Mouse (Mus musculus) adrenal gland, adult 2 months (tissue): ENCODE measurements around the gene Mxd4. TPM values are rescaled to one million over a fixed set of nuclear protein-coding genes. Genes with fewer than 3 reads are reported as not detected.

Experiments used
- DNase-seq: peaks from one replicate; pipeline ENCODE4 v3.0.0; 2021
- polyA plus RNA-seq: library from polyadenylated mRNA; depleted of rRNA; stranded (reverse); fragments of >200 nt; gene quantifications from 2 replicates; pipeline ENCODE4 v1.2.3, GENCODE M21; 2012; rRNA removed
- total RNA-seq, 2 experiments: library from RNA; stranded (reverse); gene quantifications; 2 replicates each; pipeline ENCODE4 v1.2.3; 2021

Mxd4 gene
- total and polyA plus RNA-seq, 3 experiments: 100 to 260 (median 125) TPM

GRCm38 (mm10) chr5:34168950-34169891, 18.3 kb downstream of the Mxd4 start, which contains the start of the genes Poln and Haus3:
TSS of gene Poln (minus strand) at chr5:34169448.
TSS of gene Haus3 (minus strand) at chr5:34169527.
- DNase-seq: peak; percentile 99

- no peak for DNase-seq
Observed at GRCm38 (mm10) chr5:34167857-34168256, 19.7 kb downstream of the Mxd4 start.

- no peak for DNase-seq
Observed at GRCm38 (mm10) chr5:34165793-34166192, 21.7 kb downstream of the Mxd4 start.

GRCm38 (mm10) chr5:34148476-34148875, 39.0 kb downstream of the Mxd4 start:
- no peak for DNase-seq

- DNase-seq: no peak
Observed at GRCm38 (mm10) chr5:34147554-34147953, 40.0 kb downstream of the Mxd4 start.

- peak; percentile 35 for DNase-seq
Observed at GRCm38 (mm10) chr5:34139751-34140150, 47.8 kb downstream of the Mxd4 start.

GRCm38 (mm10) chr5:34132731-34133130, 54.8 kb downstream of the Mxd4 start:
- no peak for DNase-seq

- DNase-seq: no peak
Observed at GRCm38 (mm10) chr5:34124131-34124530, 63.4 kb downstream of the Mxd4 start.

Other genes starting within 250 kb of the Mxd4 start
- gene Gm1673, start 204.3 kb downstream of the Mxd4 start, total RNA-seq: 10 to 100 TPM; 15.7 to 36.8 TPM
- 219 and 360 TPM in 2 replicates for gene Gm1673, start 204.3 kb downstream of the Mxd4 start, polyA plus RNA-seq
- gene Nat8l, start 191.7 kb downstream of the Mxd4 start, total RNA-seq: 10 to 100 TPM; 23.5 to 29.0 TPM
- gene Nat8l, start 191.7 kb downstream of the Mxd4 start, polyA plus RNA-seq: 32.6 and 55.5 TPM in 2 replicates
- gene Poln, start 18.3 kb downstream of the Mxd4 start, total RNA-seq: 10 to 100 TPM in 1 of 2 experiments, 1 to 10 TPM in 1; 7.0 to 12.3 TPM
- gene Poln, start 18.3 kb downstream of the Mxd4 start, polyA plus RNA-seq: 3.2 and 3.9 TPM in 2 replicates
- gene Haus3, start 18.2 kb downstream of the Mxd4 start, total RNA-seq: 1 to 10 TPM; 7.2 to 8.4 TPM
- gene Haus3, start 18.2 kb downstream of the Mxd4 start, polyA plus RNA-seq: 0.11 and 0.33 TPM in 2 replicates
- gene Zfyve28, start 100.7 kb upstream of the Mxd4 start, total RNA-seq: under 1 TPM; 0.40 to 0.90 TPM
- 1.6 and 3.8 TPM in 2 replicates for gene Zfyve28, start 100.7 kb upstream of the Mxd4 start, polyA plus RNA-seq
- not detected for gene Cfap99, start 100.9 kb upstream of the Mxd4 start, total RNA-seq
- not detected in 2 replicates for gene Cfap99, start 100.9 kb upstream of the Mxd4 start, polyA plus RNA-seq
- 100 to 1,000 TPM in 1 of 2 experiments, 10 to 100 TPM in 1; 88.6 to 107 TPM for gene Rnf4, start 148.6 kb upstream of the Mxd4 start, total RNA-seq
- 25.7 and 29.2 TPM in 2 replicates for gene Rnf4, start 148.6 kb upstream of the Mxd4 start, polyA plus RNA-seq
- 10 to 100 TPM; 24.5 to 36.6 TPM for gene Fam193a, start 182.2 kb upstream of the Mxd4 start, total RNA-seq
- gene Fam193a, start 182.2 kb upstream of the Mxd4 start, polyA plus RNA-seq: 21.8 and 50.3 TPM in 2 replicates